Mouse (Mus musculus): ENCODE measurements around the gene Myoz1. TPM values are rescaled to one million over a fixed set of nuclear protein-coding genes. Genes with fewer than 3 reads are reported as not detected.

The Myoz1 gene
- total and polyA plus RNA-seq, 3 experiments: 1.7 to 2.6 (median 2.4) TPM

DNA sequence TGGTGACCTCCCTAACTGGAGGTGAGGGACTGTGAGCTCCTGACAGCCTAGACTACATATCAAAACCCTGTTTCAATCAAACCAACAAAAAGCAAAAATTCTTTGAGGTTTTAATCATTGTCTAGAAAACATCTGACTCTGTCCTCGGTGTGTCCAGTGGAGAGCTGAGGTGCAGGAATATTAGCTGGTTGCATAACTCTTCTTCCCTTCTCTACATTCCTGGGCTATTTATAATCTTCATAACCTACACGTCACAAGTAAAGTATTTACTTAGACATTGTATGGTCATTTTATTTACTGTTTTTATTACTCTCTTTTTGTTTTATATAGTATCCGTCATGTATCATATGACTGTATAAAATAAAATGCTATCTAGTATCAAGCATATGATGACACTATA is 46.8 kb downstream of the Myoz1 start:
- peaks cover 6 to 28% of the 10 kb centered on the region in 2 experiments for H3K36me3 ChIP-seq (replicated peaks in 1 of 2; ENCODE audit: control insufficient read depth in 1 of 2, insufficient read depth in 1 of 2, low read length in 1 of 2)

DNA sequence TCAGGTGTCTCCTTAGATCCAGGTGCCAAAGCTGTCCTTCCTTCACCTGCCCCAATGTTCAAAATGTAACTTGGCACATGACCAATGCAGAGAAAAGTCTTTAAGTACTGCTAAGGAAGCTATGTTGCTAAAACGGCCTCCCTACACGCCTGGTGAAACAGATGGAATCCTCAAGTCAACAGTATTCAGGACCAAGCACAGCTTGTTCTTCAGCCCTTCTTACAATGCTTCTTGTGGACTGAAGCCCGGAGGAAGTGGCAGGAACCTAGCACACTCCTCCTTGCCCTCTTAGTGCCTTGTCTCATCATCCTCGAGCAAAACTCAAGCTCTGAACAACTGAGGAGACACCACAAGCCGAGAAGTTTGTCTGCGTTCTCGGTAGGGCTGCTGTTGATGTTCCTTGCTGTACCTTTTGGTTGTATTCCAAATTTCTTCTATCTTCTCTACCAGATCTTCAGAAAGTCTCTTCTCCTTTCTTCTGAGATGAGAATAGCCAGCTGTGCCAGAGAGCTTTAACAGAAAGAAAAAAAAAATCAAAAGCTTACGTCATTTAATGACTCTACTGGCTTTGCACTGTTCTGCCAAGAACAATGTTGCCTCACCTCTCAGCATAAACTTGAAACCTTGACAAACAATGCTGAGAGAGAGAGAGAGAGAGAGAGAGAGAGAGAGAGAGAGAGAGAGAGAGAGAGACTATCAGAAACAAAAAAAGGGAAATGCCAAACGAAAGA is 48.8 kb downstream of the Myoz1 start:
- dilution Hi-C loops (cut with MboI; ENCODE audit: extremely low pct_ligation_motif_present, extremely low pct_unique_long_range_greater_than_20kb, low sequenced_read_pairs): no loop called here

More for the DNA sequence above, 46.8 kb downstream of the Myoz1 start:
- Histone ChIP-seq H3K79me2 (replicated peaks; ENCODE audit: control insufficient read depth, extremely low read depth, insufficient read depth, poor library complexity, severe bottlenecking) (no peaks in the 10 kb centered on the region; the same call in 1 of the 2 replicates), H3K27me3 (replicated peaks) (no peaks in the 10 kb centered on the region), H3K27ac (ENCODE audit: insufficient read depth, low read depth) (no peak overlapping the region), H3K9ac (ENCODE audit: insufficient read depth, low read depth) (no peak overlapping the region), H3K4me3 (replicated peaks in 1 of 3; ENCODE audit: low read depth in 2 of 3, low read length in 2 of 3, poor library complexity in 1 of 3) (no peak overlapping the region), H3K4me2 (ENCODE audit: insufficient read depth, low read depth, poor library complexity, severe bottlenecking) (no peak overlapping the region), H3K9me3 (replicated peaks; ENCODE audit: low read length) (no peaks in the 10 kb centered on the region), H3K4me1 (ENCODE audit: control insufficient read depth in 1 of 2, insufficient read depth in 2 of 2) (peaks cover 0 to 5% of the 10 kb centered on the region in 2 experiments; a peak in 1 of 4 replicates)
- in situ Hi-C loops (cut with MboI; ENCODE audit: low pct_ligation_motif_present, low pct_unique_long_range_greater_than_20kb, low sequenced_read_pairs) (no loop called here), dilution Hi-C loops (cut with MboI; ENCODE audit: extremely low pct_ligation_motif_present, extremely low pct_unique_long_range_greater_than_20kb, low sequenced_read_pairs) (no loop called here)
- TF ChIP-seq KAT2A (IDR thresholded peaks at IDR 0.05; ENCODE audit: insufficient replicate concordance, low read length): no peak
- TF ChIP-seq JUND (conservative IDR thresholded peaks at IDR 0.05; ENCODE audit: low read depth, low read length): no peak
- TF ChIP-seq ZC3H11A (IDR thresholded peaks at IDR 0.05; ENCODE audit: low read depth, low read length): no peak
- no peak for TF ChIP-seq GABPA (IDR thresholded peaks at IDR 0.05; ENCODE audit: insufficient replicate concordance, low read depth, low read length)
- no peak for TF ChIP-seq POLR2AphosphoS2 (IDR thresholded peaks at IDR 0.05; ENCODE audit: low read depth, low read length)
- TF ChIP-seq POLR2A (IDR thresholded peaks at IDR 0.05; ENCODE audit: low read depth, low read length): no peak
- no peak for TF ChIP-seq TCF12 (IDR thresholded peaks at IDR 0.05; ENCODE audit: low read depth, low read length)
- TF ChIP-seq MAX (IDR thresholded peaks at IDR 0.05; ENCODE audit: low read length): no peak
- TF ChIP-seq MYC (IDR thresholded peaks at IDR 0.05; ENCODE audit: low read depth, low read length): no peak
- TF ChIP-seq TBP (conservative IDR thresholded peaks at IDR 0.05; ENCODE audit: low read depth, low read length): no peak
- no peak for DNase-seq (ENCODE audit: extremely low read depth)

More for the DNA sequence above, 48.8 kb downstream of the Myoz1 start:
- Histone ChIP-seq H3K36me3 (replicated peaks in 1 of 2; ENCODE audit: control insufficient read depth in 1 of 2, insufficient read depth in 1 of 2, low read length in 1 of 2) (peaks cover 6 to 30% of the 10 kb centered on the region in 2 experiments), H3K4me3 (replicated peaks in 1 of 3; ENCODE audit: low read depth in 2 of 3, low read length in 2 of 3, poor library complexity in 1 of 3) (no peak overlapping the region), H3K9ac (ENCODE audit: insufficient read depth, low read depth) (no peak overlapping the region), H3K4me2 (ENCODE audit: insufficient read depth, low read depth, poor library complexity, severe bottlenecking) (no peak overlapping the region), H3K9me3 (replicated peaks; ENCODE audit: low read length) (no peaks in the 10 kb centered on the region), H3K27me3 (replicated peaks) (no peaks in the 10 kb centered on the region), H3K79me2 (replicated peaks; ENCODE audit: control insufficient read depth, extremely low read depth, insufficient read depth, poor library complexity, severe bottlenecking) (no peaks in the 10 kb centered on the region; the same call in 1 of the 2 replicates), H3K27ac (ENCODE audit: insufficient read depth, low read depth) (no peak overlapping the region), H3K4me1 (ENCODE audit: control insufficient read depth in 1 of 2, insufficient read depth in 2 of 2) (peaks cover 0 to 5% of the 10 kb centered on the region in 2 experiments; a peak in 1 of 4 replicates)
- DNase-seq (ENCODE audit: extremely low read depth): no peak
- in situ Hi-C loops (cut with MboI; ENCODE audit: low pct_ligation_motif_present, low pct_unique_long_range_greater_than_20kb, low sequenced_read_pairs): no loop called here
- TF ChIP-seq ETS1 (conservative IDR thresholded peaks at IDR 0.05; ENCODE audit: low read depth, low read length) (no peak), EP300 (IDR thresholded peaks at IDR 0.05; ENCODE audit: low read length) (no peak), MAFK (IDR thresholded peaks at IDR 0.05; ENCODE audit: insufficient replicate concordance, low read length) (no peak), ZNF384 (IDR thresholded peaks at IDR 0.05; ENCODE audit: low read depth, low read length) (no peak), JUND (conservative IDR thresholded peaks at IDR 0.05; ENCODE audit: low read depth, low read length) (no peak), PAX5 (IDR thresholded peaks at IDR 0.05; ENCODE audit: low read length) (no peak), ZMIZ1 (IDR thresholded peaks at IDR 0.05; ENCODE audit: low read depth, low read length) (no peak), ZKSCAN1 (IDR thresholded peaks at IDR 0.05; ENCODE audit: borderline replicate concordance, low read depth, low read length) (no peak), JUN (IDR thresholded peaks at IDR 0.05; ENCODE audit: insufficient read depth, low read depth, low read length) (no peak), NELFE (IDR thresholded peaks at IDR 0.05; ENCODE audit: low read depth, low read length) (no peak)
